Mouse (Mus musculus): Measurements from ENCODE around the gene Olfr203.
"Not testable (repeated sequence)": the region's sequence is repeated elsewhere in the genome, so short reads cannot be mapped to it uniquely, and the experiment has no call there.

Gene Olfr203

GRCm38 (mm10) chr16:59298581-59298980, at the start of gene Olfr203:
Olfr203 (plus strand) TSS chr16:59298881.
- DNase-seq (ENCODE audit: extremely low spot score, low spot score) = no peak

- DNase-seq (ENCODE audit: extremely low spot score, low spot score) = no peak
Observed at GRCm38 (mm10) chr16:59249684-59250083, 49.0 kb upstream of the Olfr203 start.

- not testable (repeated sequence) for DNase-seq (ENCODE audit: extremely low spot score, low spot score)
Observed at GRCm38 (mm10) chr16:59269097-59269496, 29.6 kb upstream of the Olfr203 start.

- not testable (repeated sequence) for DNase-seq (ENCODE audit: extremely low spot score, low spot score)
Observed at GRCm38 (mm10) chr16:59272532-59272931, 26.1 kb upstream of the Olfr203 start, which contains the start of gene Olfr201. Olfr201 (minus strand) TSS chr16:59272632.

- no peak for DNase-seq (ENCODE audit: extremely low spot score, low spot score)
Observed at GRCm38 (mm10) chr16:59280542-59280941, 18.1 kb upstream of the Olfr203 start.

- no peak for DNase-seq (ENCODE audit: extremely low spot score, low spot score)
Observed at GRCm38 (mm10) chr16:59283476-59283875, 15.2 kb upstream of the Olfr203 start.

- no peak for DNase-seq (ENCODE audit: extremely low spot score, low spot score)
Observed at GRCm38 (mm10) chr16:59286693-59287092, 12.0 kb upstream of the Olfr203 start, which contains the start of gene Olfr202. Olfr202 (minus strand) TSS chr16:59286793.

- not testable (repeated sequence) for DNase-seq (ENCODE audit: extremely low spot score, low spot score)
Observed at GRCm38 (mm10) chr16:59287576-59287975, 11.1 kb upstream of the Olfr203 start.

GRCm38 (mm10) chr16:59318148-59318547, 19.5 kb downstream of the Olfr203 start, which contains the start of gene Olfr204:
Olfr204 (minus strand) TSS chr16:59318248.
- DNase-seq (ENCODE audit: extremely low spot score, low spot score) = no peak

- DNase-seq (ENCODE audit: extremely low spot score, low spot score) = not testable (repeated sequence)
Observed at GRCm38 (mm10) chr16:59323262-59323661, 24.6 kb downstream of the Olfr203 start.

- no peak for DNase-seq (ENCODE audit: extremely low spot score, low spot score)
Observed at GRCm38 (mm10) chr16:59331038-59331437, 32.4 kb downstream of the Olfr203 start, which contains the start of gene Olfr205. Olfr205 (minus strand) TSS chr16:59331138.

- DNase-seq (ENCODE audit: extremely low spot score, low spot score) = no peak
Observed at GRCm38 (mm10) chr16:59349146-59349545, 50.5 kb downstream of the Olfr203 start, which contains the start of gene Olfr206. Olfr206 (minus strand) TSS chr16:59349246.

Data from neural tube, embryonic 10.5 days (tissue).